Mouse (Mus musculus) Patski (cell line): Measurements from ENCODE around the gene Kalrn. TPM values are rescaled to one million over a fixed set of nuclear protein-coding genes. Genes with fewer than 3 reads are reported as not detected.
A peak's percentile ranks its signal among the peaks of the same experiment; 100 is the strongest.

Source experiments
- ATAC-seq: fragments of 100-300 bp; one replicate; pipeline ENCODE4 v1.8.0; 2021
- CTCF ChIA-PET: fragments of 350-600 bp; sonication (Branson Sonifier 250); formaldehyde crosslinking; loops from one replicate; lab custom pipeline; 2022; ENCODE audit warnings: inconsistent platforms; lab: Charles Lee
- POLR2A ChIA-PET: fragments of 350-600 bp; sonication (Branson Sonifier 250); formaldehyde crosslinking; loops from one replicate; lab custom pipeline; 2022; ENCODE audit warnings: antibody characterized with exemption, inconsistent platforms; lab: Charles Lee
- DNase-seq: peaks from one replicate; pipeline ENCODE4 v3.0.0-alpha.2; 2011; ENCODE audit warnings: low read depth, low spot score
- H3K27me3 ChIP-seq: fragments of 371-371 bp; one replicate; pipeline ENCODE4 v1.5.1; 2021
- CTCF ChIP-seq: fragments of 100-300 bp; IDR thresholded peaks from one replicate; pipeline ENCODE4 v1.5.1; 2021
- in situ Hi-C: fragments of 300-500 bp; cut with MboI; formaldehyde crosslinking; loops from 3 replicates; pipeline ENCODE4 v1.11.1; 2018; ENCODE audit warnings: low pct_unique_long_range_greater_than_20kb, mixed read lengths
- polyA plus RNA-seq: library from polyadenylated mRNA; unstranded; gene quantifications from one replicate; pipeline ENCODE4 v1.2.3, GENCODE M21; 2021

Kalrn gene
- polyA plus RNA-seq, 1 experiment from 2014 or later, result 25.1 TPM

GRCm38 (mm10) chr16:33922111-33923000 is 651.0 kb downstream of the Kalrn start:
- in situ Hi-C loops, result no loop called here
- TF ChIP-seq CTCF, result no peak
- POLR2A ChIA-PET, result no interaction called here
- ATAC-seq (peak; percentile 38), DNase-seq (peak; percentile 73)
- CTCF ChIA-PET, result interaction anchor here (0.8 to 1.3 kb wide), 3 partner anchors 12 to 34 kb away, joined by 3 read pairs; no protein-coding TSS in a partner anchor
- H3K27me3 ChIP-seq, result no peaks in the 10 kb centered on the region

GRCm38 (mm10) chr16:33921514-33921913 is 651.8 kb downstream of the Kalrn start:
- no peak for DNase-seq
- no peak for TF ChIP-seq CTCF
- H3K27me3 ChIP-seq, result no peaks in the 10 kb centered on the region
- ChIA-PET POLR2A (no interaction called here), CTCF (interaction anchor here (0.8 to 1.3 kb wide), 2 partner anchors 12 to 35 kb away, joined by 3 read pairs; no protein-coding TSS in a partner anchor)
- in situ Hi-C loops, result no loop called here
- no peak for ATAC-seq

Other genes starting within 250 kb of the Kalrn start
- gene Ropn1, start 76.4 kb upstream of the Kalrn start, polyA plus RNA-seq, result not detected
- 5.6 TPM for gene Ccdc14, start 117.1 kb upstream of the Kalrn start, polyA plus RNA-seq
- 98.0 TPM for gene Mylk, start 171.7 kb upstream of the Kalrn start, polyA plus RNA-seq